Mouse (Mus musculus) ovary, postnatal 36 days (tissue): ENCODE measurements around the gene Chpf.

Experiments
- DNase-seq: peaks from one replicate; pipeline ENCODE4 v3.0.0; 2022; ENCODE audit warnings: low spot score, mixed read lengths

The Chpf gene

DNA sequence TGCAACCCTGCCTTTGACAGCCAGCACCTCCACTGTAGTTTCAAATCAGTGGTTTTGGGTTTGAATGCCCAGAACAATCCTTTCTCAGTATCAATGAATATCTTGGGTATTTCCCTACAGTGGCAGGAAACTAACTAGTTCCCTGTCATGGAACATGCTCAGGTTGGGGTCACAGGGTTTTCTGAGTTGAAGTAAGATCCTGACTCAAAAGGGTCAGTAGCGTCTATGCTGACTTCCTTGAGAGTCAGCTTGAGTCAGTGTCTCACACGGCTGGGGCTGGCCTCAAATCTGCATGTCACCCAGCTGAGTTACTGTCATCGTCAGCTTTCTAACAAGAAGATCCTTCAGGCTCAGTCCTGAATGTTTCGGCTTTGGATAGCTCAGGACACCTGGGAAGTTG lies 19.8 kb upstream of the Chpf start:
- no peak for DNase-seq

DNA sequence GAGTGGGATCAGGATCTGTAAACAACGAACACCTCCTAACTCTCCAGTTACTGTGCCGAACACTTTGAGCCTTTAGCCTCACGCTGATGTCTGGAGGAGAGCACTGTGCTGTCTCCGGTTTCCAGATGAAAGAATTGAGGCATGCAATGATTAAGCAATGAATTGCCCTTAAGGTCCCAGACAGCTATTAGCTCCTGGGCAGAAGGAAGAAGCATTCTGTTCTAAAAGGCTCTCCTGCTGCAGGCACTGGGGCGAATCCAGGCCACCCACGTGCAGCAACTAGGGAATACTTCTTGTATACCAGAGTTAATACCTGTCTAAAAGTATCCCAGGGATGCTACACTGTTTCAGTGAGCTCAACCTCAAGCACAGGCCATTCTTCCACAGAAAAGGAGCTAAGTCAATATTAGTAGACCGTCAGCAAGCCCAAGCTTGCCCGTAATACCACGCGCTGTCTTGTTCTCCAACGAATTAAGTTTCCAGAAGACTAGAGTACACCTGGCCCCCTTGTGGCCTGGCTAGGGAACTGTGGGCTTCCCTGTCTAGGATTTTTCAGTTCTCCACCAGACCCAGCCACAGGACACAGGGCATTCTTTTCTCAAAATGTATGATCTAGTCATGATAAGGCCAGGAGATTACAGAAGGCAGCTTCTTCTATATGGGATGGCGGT lies 15.9 kb upstream of the Chpf start:
- peak; percentile 47 for DNase-seq

DNA sequence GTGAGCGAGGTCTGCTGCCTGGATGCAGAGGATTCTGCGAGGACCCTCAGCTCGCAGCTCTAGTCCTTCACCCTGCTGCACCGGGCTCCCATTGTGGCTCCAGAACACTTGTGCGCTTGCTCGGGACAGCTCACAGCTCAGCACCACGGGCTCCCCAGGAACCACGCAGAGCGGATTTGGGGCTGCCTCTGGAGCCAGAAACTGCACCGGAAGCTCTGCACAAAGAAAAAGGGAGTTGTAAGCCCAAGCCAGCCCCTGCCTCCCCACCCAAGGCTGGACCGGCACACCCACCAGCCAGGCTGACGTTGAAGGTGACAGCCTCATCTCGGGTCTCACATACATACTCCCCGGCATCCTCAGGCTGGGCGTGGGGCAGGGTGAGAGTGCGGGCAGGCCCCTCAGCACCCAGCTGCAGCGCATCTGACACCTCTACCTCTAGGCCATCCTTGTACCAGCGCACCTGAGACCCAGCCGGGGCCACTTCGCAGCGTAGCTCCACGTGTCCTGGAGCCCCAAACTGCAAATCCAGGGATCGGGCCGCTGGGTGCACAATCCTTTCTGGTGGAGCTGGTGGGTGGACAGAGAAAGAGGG lies 13.6 kb upstream of the Chpf start:
- DNase-seq: no peak

DNA sequence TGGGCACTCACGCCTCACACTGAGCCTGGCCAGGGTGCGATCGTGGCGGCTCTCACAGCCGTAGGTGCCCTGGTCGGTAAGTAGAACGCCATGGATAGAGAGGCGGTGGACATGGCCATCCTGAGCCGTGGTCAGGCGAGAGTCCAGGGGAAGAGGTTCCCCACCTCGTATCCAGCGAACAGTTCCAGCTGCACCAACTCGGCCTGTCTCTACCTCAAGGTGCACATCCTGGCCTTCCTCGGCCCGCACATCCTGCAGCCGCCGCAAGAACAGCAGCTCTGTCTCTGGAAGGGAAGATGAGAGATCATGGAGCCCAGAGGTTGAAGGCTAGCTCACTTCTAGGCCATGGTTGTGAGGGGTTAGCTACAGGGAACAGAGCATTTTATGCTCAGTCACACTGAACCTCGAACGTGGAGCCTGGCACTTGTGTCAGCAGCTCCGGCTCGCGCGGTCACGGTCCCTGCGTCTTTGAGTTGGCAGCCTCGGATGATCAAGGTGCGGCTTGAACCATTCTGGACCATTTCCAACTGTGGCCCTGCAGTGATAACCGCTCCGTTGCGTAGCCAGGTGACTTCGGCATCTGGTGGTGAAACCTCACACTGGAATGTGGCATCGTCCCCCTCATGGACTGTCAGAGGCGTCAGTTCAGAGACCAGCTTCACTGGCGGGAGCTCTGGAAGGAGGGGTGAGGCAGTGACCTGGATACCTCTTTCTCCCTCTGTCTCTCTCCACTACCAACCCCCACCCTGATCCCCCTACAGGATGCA lies 11.9 kb upstream of the Chpf start:
- no peak for DNase-seq

DNA sequence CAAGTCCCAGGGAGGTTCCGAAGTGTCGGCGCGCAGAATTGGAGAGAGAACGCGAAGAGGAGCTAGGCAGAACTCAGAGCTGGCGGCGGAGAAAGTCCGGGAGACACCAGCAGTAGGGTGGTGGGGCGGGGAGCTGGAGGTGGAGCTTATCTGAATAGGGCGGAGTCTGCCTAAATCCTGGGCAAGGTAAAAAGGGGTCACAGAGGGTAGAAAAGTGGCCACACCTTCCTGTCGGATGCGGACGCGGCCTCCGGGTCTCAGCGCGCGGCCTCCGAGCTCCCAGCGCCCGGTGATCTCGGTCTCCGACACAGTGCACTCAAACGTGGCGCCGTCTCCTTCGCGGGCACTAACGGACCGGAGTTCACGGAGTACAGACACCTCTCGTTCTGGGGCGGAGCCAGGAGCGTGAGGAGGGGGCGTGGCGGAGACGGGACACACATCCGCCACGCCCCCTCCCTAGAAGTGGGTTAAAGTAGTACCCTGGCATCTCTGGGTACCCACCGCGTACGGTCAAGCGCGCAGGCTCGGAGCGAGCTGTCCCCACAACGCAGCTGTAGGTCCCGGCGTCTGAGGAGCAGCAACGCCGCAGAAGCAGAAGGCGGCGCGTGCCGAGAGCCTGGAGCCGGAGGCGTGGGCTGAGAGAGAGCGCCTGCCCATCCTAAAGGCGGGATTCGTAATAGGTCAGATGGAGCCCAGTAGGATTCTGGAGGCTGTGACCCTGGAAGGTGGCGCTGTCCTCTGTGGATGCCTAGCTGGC lies 8.5 kb upstream of the Chpf start:
- DNase-seq: peak; percentile 66

DNA sequence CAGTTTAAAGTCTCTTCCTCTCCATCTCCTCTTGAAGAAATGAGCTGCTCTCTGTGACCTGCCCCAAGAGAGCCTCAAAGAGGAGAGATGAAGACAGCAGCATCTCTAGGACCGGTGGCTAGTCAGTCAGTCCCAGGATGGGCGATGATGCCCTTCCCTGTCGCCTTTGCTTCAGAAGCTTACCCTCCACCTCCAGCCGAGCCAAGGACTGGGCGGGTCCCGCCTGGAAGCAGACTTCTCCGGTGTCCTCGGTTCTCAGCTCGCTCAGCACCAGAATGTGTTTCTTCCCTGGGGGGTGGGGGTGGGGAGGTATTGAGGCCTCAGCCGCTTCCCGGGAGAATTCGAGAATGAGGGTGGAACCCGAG lies 7.9 kb upstream of the Chpf start:
- DNase-seq: no peak

DNA sequence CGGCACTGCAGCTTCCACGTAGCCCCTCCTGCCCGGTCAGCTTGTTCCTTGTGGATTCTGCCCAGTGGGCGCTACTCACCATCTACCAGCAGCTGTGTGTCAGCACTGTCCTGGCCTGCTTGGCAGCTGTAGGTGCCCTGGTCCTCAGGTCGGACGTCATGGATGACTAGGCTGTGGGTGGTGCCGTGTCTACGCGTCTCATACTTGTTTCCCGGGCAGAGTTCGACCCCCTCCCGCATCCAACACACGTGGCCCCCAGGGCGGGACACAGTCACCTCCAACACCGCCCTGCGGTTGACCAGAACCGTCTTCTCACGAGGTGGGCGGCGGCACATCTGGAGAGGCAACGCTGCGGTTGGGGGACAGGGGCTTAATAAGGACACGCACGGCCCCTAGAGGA lies 7.5 kb upstream of the Chpf start:
- no peak for DNase-seq

DNA sequence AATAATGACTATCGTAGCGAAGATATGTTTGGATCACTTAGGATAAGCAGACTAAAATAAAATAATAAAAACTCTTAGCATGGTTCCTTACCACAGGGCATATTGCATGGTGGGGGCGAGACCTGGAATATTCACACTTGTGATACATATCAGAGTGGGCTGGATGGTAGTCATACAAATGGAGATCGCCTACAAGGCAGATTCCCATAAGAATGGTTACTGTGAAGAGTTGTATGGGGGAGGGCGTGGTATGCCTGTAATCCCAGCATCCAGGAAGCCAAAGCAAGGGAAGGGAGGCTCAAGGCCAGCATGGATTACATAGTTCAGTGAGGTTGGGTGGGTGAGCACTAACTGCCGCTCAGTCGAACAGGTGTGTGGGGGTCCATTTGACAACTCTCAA lies 1.6 kb upstream of the Chpf start:
- no peak for DNase-seq

DNA sequence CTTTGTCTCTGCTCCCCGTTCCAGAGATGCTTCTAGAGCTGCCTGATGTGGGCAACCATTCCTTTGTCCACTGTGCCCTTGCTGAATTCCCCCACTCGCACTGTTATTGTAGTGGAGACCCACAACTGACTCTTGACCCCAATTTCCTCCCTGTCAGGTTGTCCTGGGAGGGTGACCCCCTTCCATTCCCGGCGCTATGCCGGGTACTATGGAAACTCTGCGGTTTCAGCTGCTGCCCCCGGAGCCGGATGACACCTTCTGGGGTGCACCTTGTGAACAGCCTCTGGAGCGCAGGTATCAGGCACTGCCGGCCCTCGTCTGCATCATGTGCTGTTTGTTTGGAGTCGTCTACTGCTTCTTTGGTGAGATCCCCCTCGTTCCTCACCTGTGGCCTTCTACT lies 929 bp upstream of the Chpf start:
- DNase-seq: no peak

DNA sequence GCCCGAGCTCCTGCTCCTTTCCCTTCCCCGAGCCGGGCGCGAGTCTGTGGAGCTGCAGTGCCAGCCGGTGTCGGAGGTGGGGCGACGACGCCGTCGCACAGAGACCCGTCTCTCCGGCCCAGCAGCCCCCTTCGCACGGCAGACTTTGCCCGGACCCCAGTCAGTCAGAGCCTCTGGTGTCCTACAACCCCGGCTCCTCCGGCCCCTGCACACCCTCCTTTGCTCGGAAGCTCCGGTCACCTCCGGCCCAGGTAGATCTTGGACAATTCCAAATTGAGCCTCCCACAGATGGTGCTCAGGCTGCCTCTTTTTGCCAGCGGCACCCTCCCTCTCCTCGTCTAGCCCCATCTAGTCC lies 505 bp upstream of the Chpf start:
- DNase-seq: no peak

DNA sequence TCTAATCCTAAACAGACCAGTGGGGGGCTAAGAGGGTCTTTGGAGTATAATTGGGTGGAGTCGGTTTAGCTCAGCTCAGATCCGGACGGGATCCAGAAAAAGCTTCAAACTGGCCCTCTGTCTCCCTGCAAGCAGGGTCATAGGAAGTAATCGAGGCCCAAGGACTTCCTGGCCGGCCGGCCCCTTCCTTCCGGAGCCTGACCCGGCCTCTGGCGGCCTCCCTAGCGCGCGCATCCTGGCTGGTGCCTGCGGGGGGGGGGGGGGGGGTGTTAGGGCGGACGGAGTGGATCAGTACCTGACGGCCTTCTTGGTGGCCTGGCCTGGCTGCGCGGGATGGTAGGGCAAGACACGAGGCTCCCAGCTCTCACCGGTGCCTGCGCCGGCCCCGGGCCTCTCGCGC lies 610 bp downstream of the Chpf start:
- no peak for DNase-seq

DNA sequence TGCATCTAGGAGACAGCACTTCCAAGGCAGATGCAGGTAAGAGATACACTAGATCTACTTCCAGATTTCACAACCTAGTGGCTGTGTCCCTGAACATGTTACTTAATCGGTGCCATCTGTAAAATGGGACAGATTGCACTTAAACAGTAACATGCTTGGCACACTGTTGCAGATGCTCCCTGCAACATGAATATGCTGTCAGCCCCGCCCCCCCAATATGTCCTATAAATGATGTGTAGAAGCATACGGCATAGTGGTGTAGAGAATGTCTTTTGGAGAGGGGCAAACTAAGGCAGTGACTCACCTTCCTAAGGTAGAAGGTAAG lies 1.2 kb downstream of the Chpf start:
- no peak for DNase-seq

DNA sequence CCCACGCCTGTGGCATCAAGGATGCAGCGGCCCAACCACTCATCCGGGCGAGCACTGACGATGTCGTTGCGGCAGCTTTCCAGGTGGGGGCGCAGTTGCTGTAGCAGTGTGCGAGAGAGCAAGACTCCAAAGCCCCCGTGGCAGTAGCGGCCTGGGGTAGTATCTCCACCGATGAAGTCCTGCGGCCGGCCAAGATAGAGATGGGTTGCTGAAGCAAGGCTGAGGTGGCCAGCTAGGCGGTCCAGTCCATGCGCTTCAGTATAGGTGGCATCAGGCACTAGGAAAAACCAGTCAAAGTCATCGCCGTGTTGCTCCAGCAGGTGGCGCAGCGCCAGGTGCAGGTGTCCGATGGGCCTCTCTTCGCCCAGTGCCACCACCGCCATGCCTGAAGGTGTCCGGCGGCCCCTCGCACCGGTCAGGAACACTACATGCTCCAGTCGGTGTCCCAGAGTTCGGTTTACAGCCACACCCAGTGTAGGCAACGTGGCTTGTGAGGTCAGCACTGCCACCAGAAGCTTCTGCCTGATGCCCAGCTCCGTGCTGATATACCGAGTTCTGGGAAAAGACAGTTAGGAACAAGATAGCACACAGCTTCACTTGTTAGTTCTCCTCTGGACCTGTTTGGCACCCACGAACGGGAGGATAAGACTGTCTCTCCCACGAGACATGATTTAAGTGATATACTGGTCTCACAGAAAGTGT lies 1.7 kb downstream of the Chpf start:
- DNase-seq: peak; percentile 85

DNA sequence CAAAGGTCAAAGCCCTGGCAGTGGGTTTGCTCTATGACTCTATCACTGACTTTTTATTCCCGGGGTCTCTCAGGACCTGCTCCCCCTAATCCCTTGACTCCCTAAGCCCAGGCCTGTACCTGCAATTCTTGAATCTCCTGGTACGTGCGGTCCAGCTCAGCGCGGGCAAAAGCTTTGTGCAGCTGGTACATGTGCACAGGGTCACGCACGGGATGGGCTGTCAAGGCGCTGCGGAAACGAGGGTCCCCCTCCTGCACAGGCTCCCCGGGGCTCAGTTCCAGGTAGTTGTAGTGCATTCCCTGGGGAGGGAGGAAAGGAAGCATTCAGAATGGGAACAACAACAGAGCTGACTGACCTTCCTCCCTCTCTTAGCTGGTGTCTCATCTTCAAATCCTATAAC lies 2.7 kb downstream of the Chpf start:
- no peak for DNase-seq

DNA sequence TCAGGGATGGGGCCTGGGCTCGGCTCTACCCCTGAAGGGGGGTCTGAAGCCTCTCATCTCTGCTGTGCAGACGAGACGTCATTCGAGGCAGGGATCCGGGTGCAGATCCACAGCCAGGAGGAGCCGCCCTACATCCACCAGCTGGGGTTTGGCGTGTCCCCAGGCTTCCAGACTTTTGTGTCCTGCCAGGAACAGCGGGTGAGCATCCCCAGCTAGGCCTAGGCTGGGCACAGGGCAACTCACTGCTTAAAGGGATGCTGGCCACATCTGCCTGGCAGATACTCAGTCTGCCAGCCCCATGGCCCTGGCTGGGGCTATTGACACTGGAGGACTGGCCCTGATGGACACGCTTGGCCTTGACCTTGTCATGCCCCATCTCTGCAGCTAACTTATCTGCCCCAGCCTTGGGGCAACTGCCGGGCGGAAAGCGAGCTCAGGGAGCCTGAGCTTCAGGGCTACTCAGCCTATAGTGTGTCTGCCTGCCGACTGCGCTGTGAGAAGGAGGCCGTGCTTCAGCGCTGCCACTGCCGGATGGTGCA lies 9.8 kb downstream of the Chpf start:
- peak; percentile 63 for DNase-seq

DNA sequence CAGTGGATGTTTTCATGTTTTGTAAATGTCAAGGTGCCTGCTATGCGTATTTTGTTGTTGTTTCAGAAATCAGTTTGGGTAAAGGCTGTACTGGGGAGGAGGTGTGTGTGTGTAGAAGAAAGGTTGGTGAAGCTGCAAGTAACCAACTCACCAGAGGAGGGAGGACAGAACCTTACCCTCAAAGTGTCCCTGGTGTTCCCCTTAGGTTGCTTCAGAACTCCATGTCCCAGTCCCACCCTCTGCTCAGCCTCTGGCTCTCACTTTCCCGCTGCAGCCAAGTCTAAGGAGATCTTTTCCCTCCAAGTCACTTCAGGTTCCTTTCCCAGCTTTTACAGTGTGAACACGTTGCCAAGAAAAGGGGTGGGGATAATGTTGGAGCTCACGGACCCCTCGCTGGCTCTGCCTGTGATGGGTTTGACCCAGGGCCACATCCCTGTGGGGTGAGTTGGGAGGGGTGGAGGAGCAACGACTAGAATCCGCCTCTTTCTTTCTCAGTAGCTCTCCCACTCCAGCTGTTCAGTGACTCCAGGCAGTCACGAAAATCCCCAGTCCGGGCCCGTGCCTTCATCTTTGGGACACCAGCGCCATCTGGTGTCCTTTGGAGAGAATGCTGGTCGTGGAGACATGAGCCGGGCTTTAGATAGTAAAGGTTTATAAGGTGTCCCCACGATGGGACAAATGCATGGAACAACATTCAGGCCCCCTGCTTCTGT lies 11.7 kb downstream of the Chpf start:
- peak; percentile 81 for DNase-seq

DNA sequence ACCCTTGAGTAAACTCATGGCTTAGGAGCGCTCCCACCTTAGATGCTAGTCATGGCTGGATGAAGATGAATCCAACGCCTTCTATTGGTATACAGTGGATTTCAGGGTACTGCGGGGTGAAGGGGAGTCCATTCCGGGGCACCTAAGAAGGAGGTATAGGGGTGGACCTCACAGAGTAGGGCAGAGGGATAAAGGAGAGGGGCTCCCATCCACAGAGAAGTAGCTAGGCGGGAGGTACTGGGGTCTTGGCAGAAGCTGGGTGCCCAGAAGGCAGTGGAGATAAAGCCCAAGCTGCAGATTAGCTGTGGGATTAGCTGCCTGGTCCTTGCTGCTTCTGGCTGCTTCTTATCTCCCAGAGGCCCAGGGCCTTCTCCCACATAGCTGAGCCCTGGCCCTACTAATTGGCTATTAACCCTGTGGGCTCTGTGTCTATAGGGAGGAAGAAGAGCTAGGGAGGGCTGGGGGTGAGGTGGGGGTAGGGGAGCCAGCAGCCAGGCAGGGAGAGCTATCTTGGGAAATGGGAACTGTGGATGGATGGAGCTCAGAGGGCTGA lies 15.4 kb downstream of the Chpf start:
- no peak for DNase-seq

DNA sequence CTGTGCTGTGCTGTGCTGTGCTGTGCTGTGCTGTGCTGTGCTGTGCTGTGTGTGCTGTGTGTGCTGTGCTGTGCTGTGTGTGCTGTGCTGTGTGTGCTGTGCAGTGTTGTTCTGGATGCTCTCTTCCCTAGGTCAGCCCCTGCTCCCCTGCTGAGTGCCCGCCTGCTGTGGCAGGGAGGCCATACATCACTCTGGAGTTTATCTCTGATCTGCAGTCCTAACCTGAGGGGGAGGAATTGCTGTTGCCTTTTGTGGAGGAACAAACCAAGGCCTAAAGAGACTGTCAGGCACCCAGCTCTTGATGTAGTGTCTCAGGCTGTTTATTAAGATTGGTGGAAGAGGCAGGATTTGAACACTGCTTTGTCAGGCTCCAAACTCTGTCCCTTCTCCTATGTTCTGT lies 16.5 kb downstream of the Chpf start:
- no peak for DNase-seq

DNA sequence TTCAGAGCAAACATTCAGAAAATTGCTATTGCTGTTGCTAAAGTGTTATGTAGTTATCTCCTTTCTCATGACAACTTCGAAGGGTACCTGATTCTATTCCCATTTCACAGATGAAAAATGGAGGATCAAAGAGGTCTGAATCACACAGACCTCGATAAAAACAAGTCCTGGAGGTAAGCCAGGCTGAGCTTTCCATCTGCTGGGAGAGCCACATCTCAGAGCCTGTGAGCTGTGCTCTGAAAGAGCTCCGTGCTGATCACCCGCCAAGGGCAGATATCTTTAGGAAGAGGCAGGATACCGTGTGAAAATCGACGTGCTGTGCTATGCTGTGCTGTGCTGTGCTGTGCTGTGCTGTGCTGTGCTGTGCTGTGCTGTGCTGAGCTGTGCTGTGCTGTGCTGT lies 18.8 kb downstream of the Chpf start:
- no peak for DNase-seq

DNA sequence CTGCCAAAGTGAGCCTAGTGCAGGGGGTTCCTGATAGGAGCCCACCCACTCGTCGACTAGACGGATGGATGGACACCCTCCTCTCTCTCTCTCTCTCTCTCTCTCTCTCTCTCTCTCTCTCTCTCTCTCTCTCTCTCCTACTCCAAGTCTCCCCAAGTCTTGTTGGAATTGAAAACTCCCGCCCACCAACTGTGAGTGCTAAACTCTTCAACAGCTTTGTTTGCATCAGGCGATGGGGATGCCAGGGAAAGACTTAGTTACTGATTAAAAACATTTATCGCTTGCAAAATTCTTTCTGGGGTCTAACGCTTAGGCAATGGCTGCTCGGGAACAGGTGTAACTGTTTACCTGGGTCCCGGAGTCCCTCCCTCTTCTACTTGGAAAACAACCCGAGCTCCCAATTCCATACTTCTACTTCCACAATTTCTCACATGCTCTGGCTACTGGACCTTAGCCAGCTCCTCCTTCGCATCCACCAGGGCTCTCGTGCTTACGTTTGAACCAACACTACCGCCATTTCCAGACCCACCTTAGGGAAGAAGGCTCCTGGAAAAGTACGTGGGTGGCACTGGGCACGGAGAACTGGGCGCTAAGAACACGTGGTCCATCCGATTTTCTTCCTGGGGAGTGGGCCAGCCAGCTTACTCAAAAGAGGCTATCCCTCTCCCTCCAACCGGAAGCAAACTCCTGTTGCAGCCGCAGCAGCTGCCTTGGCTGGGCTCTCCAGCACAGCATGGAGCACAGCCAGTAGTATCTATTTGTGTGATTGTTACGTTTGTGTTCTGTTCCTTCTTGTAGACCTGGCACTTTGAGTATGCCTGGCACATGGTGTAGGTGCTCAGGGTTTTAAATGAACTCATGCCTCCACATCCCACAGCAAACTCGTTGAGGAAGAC lies 20.1 kb downstream of the Chpf start:
- DNase-seq: no peak
